Mouse (Mus musculus) cerebellum, postnatal 4 days (tissue): Measurements from ENCODE around the gene Scgn.
A peak's percentile ranks its signal among the peaks of the same experiment; 100 is the strongest.

Source experiments
- DNase-seq, 2 experiments: peaks; one replicate each; pipeline ENCODE4 v3.0.0; 2022; ENCODE audit warnings: low spot score in 2 of 2, mixed read lengths in 1 of 2

Gene Scgn

DNA sequence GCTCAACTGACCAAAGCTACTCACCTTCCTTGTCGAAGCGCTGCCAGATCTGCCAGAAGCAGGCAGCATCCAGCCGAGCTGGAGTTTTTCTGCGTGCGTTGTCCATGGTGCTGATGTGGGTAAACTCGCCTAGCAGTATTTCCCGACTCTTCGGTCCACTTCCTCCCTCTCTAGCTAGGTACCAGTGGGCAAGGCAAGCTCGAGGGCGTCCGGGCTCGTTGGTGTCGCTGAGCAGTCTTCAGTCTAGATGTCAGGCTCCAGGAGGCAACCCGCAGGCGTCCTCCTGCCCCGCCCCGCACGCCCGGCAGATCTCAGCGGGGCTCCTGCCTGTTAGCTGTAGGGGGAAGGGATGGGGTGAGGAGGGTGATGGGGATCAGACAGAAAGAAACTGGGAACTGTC is at the start of gene Scgn:
TSS of gene Scgn (minus strand) at position 287 of the 400 bp plus-strand sequence.
- peak; percentile 33 to 43 for DNase-seq

DNA sequence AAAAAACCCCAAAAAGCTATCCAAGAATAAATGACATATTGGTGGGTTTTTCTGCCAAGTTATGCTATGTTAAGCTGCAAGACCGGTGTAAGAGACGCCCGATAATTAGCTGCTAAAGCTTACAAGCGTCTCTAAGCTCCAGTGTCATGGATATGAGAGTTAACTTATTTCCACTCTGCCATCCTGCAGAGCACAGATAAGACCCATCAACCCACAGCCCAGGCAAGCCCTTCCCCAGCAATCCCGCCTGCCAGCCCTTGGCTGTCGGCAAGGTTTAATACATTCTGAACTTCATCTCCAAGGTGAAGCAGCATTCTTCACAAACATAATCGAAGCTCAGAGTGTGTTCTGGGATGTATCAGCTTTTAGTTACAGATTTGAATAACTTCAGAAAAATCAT is 49.2 kb upstream of the Scgn start:
- DNase-seq = no peak

- DNase-seq = no peak
Observed at GRCm38 (mm10) chr13:24037502-24037901, 46.5 kb upstream of the Scgn start.

DNA sequence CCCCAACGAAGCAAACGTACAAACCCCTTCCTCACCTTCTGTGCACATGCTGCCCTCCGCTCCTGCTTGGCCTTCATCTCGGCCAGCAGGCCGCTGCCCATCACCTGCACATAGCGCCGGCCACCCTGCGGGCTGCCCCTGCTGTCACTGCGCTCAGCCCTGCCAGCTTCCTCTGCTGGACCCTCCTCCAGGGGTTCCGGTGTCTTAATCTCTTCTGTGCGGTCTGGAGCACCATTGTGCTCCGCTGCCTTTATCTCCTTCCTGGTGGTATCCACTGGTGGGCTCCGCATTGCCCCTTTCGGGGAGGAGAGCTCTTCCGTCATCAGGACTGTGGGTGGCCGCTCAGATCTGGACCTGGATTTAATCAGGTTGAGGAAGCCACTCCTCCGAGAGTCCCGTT is 45.1 kb upstream of the Scgn start:
- DNase-seq = no peak

DNA sequence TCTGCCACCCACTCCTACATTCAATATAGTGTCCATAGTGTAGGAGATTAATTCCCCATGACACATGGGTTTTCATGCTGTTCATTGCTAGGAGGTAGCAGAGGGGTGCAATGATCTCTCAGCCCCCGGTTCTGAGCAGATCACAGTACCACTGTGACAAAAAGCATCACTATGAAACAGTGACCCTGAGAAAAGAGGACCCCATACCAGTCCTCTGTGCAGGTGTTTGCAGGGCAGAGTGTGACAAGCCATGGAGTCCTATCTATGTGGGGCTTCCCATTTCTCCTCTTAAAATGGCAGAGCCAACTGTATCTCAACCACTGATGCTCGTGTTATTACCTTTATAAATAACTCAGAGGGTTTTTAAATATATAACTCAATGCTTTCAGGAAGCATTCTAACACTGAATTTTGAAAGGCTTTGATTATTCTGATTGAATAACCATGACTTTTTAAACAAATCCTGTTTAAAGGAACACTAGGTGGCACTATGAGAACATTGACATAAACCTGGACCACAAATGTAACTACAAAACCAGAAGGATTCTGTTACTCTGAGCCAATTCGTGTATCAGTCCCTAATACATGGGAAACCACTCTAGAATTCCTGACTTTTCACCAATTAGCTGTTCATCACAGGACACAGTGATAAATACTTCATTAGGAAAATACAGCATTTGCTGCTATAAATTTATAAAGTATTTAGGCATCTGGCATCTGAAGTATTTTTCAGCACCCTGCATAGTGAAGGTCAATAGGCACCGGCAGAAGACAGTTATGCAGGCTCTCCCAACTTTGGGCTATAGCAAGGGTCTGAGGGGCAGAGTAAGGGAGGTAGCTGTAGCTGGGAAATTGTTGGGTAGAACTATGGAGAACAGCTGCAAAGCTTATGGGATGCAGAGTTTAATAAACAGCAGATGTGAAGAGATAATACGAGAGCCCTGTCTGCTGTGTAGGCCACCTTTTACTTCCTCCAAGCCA is 36.5 kb upstream of the Scgn start:
- no peak for DNase-seq

- DNase-seq = no peak
Observed at GRCm38 (mm10) chr13:24018515-24018914, 27.5 kb upstream of the Scgn start.

GRCm38 (mm10) chr13:24005528-24005927 is 14.5 kb upstream of the Scgn start:
- no peak for DNase-seq

DNA sequence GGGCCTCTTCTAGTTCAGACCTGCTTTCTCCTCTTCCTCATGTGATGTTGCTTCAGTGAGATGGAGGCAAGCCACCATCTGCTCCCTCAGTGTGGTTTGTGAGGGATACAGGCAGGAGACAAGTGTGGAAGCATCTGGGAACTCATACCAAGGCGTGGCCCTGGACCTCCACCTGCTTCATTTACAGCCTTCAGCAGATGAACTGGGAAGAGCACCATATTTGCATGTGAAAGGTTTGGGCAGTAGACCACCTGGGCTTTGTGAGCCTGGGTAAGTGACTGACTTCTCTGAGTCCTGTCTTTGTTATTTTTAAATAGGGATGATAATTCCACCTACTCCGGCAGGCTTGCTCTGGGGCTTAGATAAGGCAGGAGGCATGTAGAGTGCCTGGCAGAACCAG is 10.8 kb upstream of the Scgn start:
- no peak for DNase-seq

GRCm38 (mm10) chr13:24001081-24001480 is 10.1 kb upstream of the Scgn start:
- no peak for DNase-seq

DNA sequence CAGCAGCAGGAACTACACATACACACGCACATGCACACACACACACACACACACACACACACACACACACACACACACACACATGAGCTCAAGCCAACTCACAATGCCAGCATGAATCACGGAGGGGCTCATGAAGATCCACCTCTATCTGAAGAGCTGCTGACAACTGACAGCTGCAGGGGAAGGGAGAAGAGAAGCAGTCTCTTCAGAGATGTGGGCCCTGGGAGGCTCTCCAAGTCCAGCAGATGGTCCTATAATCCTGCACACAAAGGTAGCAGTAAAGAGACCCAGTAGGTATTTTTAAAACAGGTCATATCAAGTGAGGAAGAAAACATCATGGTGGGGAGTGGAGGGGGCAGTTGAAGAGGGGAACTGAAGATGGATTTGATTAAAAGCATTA is 7.8 kb upstream of the Scgn start:
- no peak for DNase-seq

DNA sequence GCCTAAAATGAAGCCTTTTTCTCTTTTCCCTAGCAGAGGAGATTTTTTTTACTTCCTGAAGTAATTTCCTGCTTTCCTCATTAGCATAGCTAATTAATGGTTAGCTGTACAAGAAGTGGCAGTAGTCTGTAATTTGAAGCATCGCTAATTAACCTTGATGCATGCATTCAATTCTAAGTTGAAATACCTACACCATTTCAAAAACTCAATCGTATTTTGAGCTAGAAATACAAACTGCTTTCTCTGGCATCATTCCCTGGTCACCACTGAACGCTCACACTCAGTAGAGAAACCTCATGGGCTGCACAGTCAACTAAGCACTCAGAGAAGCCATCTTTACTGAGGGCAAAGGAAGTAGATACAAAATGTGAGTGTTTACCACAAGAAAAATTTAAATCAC is 3.7 kb upstream of the Scgn start:
- DNase-seq = no peak

GRCm38 (mm10) chr13:23994024-23994423 is 3.0 kb upstream of the Scgn start:
- no peak for DNase-seq

- DNase-seq = no peak
Observed at GRCm38 (mm10) chr13:23990451-23990850, 563 bp downstream of the Scgn start.

- no peak for DNase-seq
Observed at GRCm38 (mm10) chr13:23985130-23985529, 5.9 kb downstream of the Scgn start.

GRCm38 (mm10) chr13:23972271-23972670 is 18.7 kb downstream of the Scgn start:
- DNase-seq = no peak

GRCm38 (mm10) chr13:23971870-23972269 is 19.1 kb downstream of the Scgn start:
- DNase-seq = no peak

- no peak for DNase-seq
Observed at GRCm38 (mm10) chr13:23964909-23965308, 26.1 kb downstream of the Scgn start.

GRCm38 (mm10) chr13:23959776-23960175 is 31.2 kb downstream of the Scgn start:
- no peak for DNase-seq

GRCm38 (mm10) chr13:23950928-23951327 is 40.1 kb downstream of the Scgn start:
- no peak for DNase-seq

GRCm38 (mm10) chr13:23949484-23950246 is 41.3 kb downstream of the Scgn start:
- peak in 1 of 2 experiments; percentile 4 for DNase-seq

GRCm38 (mm10) chr13:23946254-23946653 is 44.8 kb downstream of the Scgn start:
- DNase-seq = no peak

GRCm38 (mm10) chr13:23942861-23943260 is 48.2 kb downstream of the Scgn start:
- DNase-seq = no peak

DNA sequence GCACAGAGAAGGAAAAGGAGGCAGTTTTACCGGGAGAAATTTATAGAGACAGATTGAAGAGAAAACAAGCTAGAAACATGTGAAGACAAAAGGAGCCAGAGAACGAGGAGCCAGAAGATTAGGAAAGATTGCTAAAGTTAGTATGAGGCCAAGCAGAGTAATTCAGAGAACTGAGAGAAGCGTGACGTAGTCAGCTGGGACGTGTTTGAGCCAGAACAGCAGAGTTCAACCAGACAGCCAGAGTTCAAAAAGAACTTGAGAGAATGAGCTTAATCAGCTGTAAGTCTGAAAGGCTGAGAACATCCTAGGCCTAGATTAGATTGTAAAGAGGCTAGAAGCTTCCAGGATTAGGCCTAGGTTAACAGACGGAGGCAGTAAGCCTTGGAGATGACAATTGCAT is 50.7 kb downstream of the Scgn start:
- no peak for DNase-seq
